Mouse (Mus musculus) left cerebral cortex, postnatal 25 days (tissue): ENCODE data around the gene Auts2. TPM values are rescaled to one million over a fixed set of nuclear protein-coding genes. Genes with fewer than 3 reads are reported as not detected.
A peak's percentile ranks its signal among the peaks of the same experiment; 100 is the strongest.

Experiments
- DNase-seq, 2 experiments: peaks; one replicate each; pipeline ENCODE4 v3.0.0; 2022; ENCODE audit warnings: low spot score in 2 of 2, mixed read lengths in 1 of 2
- intact Hi-C: fragments of 180-260 bp; cut with DNase I; formaldehyde crosslinking; loops from one replicate; pipeline ENCODE4 v1.15.1; 2025
- total RNA-seq, 2 experiments: library from RNA; stranded (reverse); gene quantifications; 2 replicates each; pipeline ENCODE4 v1.2.3; 2021

Gene Auts2
- total RNA-seq, 2 experiments from 2014 or later, result 95.9 to 104 TPM

DNA sequence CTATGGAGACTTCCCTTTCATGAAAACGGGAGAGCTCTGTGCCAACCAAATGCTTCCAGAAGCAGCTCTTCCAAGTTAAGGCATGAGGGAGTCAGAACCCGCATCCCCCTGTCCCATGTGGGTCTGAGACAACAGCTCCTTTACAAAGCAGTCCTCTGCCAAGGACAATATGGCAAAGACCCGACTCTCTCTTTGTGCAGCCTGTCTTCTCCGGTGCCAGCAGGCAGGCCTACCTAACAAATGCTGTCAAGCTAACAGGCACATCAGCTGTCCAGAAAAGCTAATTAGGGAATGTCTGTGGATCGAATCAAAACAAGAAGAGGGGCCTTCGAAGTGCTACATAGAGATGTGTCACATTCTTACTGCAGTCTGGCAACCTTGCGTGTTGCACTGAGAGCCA is 1085.1 kb downstream of the Auts2 start:
- intact Hi-C loops, result no loop called here
- no peak for DNase-seq

DNA sequence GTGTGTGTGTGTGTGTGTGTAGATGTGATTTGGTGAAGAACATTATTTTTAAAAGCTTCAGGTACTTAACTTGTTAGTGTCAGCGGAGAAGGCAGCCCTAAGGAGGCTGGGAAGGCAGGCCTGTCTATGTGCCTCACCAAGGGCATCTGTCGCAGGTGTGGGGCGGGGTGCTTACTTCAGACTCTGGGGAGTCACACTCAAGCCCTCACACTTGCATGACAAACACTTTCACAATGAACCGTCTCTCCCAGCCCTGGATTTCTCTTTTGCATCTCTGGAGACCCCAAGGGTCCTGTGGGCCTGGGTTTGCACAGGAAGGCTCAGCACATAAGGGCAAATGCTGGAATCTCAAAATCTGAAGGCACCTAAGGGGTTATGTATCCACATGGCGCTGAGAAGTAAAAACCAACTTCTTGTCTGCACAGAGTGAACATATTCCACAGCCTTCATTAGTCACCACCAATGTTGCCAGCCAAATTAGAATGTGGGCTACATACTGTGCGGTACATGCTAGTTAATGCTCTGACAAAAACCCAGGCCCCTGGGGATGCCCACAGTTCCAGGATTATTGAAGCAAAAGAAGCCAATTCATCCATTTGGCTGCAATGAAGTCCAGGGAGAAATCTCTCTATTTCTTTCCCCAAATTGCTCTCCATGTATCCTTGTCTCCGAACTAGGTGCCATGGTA is 1093.8 kb downstream of the Auts2 start:
- peak in 1 of 2 experiments; percentile 32 for DNase-seq
- intact Hi-C loops, result no loop called here

DNA sequence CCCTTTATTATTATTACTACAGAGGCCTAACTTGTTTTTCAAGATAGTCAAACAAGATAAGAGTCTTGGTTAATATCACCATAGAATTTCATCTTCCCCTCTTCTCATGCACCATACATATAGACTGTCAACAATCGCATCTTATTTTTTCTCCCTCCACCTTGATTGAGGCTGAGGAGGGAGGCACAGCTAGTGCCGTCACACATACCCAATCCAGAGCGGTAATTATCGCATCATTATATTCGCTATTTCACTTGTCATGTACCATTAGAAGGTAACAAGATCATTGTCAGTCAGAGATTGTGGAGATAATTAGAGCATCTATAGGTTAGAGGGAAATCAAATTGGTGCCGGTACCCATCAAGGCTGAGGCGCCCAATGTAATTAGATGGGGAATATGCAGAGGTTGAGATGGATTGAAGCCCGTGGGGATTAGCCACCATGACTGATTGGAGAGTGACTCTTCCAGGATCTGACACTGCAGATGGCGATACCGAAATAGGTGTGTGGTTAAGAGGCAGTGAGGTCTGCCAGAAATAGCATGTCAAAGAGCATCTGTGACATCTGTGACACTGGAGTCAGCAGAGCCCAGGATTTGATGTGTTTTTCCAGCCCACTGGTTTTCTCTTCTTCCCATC is 1107.8 kb downstream of the Auts2 start:
- intact Hi-C loops, result no loop called here
- DNase-seq, result no peak

DNA sequence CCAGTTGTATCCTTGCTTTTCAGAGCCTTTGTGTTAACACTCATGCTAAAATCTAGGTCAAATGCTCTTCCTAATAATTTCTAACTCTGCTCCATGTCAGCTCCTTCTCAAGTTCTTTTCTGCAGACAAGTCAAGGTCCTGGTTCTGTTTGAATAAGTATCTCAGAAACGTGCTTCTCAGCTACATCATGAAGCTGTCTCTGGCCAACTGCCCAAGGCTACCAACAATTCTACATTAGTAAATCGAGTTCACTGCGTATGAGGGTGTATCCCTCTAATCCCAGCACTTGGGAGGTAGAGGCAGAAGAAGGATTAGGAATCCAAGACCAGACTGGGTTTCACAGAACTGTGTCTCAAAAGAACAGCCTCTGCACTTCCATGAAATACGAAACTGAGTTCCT is 1109.9 kb downstream of the Auts2 start:
- intact Hi-C loops, result no loop called here
- no peak for DNase-seq

DNA sequence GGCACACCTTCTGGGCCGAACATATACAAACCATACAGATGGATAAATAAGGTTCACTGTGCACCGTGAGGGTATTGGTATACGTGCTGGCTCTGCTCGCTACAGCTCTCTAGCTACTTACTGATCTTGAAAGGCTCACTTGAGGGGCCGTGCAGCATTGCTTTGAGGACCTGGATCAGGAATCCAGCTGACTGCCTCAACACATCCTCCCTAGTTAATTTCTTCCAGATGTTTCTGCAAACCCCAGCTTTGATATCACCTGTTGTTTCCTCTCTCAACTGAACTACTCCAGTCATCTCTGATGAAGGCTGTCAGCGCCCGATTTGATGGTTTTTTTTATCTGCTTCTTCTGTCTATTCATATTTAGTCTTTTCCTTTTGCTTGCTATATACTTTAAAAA is 1111.2 kb downstream of the Auts2 start:
- intact Hi-C loops, result no loop called here

DNA sequence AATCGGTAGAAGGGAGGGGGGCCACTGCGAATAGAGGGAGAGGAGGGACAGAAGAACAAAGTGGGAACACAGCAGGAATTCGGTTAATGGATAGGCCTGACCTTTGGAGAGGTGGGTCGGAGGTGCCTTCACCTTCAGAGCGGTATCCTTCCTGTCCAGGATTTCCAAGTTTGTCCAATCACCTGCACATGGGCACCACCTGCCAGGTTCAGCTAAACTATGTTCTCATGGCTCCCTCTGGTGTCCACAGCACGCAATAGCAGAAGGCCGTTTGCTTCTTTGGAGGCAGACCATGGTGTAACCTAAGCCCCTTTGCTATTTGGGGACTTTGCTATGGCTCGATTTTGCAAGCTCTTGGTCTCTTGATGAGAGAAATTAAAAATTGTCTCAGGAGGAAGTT is 1113.0 kb downstream of the Auts2 start:
- DNase-seq, result peak; percentile 67 to 79
- intact Hi-C loops, result no loop called here

More for the DNA sequence above, 1111.2 kb downstream of the Auts2 start:
- DNase-seq, result no peak

DNA sequence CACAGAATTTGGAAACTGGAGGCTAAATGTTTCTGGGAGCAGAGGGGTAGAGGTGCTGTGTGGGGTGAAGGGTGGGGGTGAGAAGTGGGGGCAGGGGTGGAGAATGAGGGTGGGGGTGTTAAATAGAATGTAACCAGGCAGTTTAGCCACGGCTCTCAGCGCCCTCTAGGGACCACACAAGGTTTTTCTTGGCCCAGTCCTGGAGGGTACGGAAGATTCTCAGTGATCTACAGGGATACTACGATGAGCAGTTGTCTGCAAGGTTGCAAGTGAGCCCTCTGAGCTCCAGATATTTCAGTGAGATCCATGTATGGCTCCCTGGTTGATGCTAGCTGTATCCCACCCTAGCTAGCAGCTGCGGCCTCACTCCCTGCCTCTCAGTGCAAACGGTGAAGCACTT is 1113.6 kb downstream of the Auts2 start:
- DNase-seq, result no peak

DNA sequence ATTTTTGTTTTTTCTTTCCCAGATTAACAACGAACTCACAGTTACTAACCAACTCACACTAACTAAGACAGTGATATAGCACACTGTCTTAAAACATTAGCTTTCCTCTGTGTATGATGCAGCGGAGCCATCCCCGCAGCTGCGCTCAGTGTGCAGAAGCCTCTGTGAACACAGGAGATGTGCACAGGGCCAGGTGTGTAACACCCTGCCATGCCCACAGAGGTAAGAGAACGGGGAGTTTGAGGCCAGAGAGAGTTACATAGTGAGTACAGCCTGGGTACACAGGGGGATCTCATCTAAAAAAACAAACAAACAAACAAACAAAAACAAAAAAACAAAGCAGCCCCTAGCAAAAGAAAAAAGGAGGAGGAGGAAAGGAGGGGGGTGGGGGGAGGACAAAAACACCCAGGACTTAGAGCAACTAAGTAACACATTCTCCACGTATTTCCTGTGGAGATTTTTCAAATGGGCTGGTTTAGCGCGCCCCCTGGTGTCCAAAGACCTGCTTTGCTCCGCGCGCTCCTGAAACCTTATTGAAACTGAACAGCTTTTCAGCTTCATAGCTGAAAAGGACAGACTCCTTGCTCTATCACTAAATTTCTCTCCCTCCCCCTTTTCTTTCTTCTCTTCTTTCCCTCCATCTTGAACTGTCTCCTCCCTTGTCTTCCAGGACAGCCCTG is 1115.3 kb downstream of the Auts2 start:
- intact Hi-C loops, result loop anchor here (1.0 to 10.0 kb wide), 5 partner anchors 121 to 1153 kb away; partner anchors contain the start of gene Galnt17
- peak; percentile 83 to 84 for DNase-seq

More for the DNA sequence above, 1113.6 kb downstream of the Auts2 start:
- intact Hi-C loops, result loop anchor here (5.0 to 10.0 kb wide), 4 partner anchors 122 to 1155 kb away; partner anchors contain the start of gene Galnt17

DNA sequence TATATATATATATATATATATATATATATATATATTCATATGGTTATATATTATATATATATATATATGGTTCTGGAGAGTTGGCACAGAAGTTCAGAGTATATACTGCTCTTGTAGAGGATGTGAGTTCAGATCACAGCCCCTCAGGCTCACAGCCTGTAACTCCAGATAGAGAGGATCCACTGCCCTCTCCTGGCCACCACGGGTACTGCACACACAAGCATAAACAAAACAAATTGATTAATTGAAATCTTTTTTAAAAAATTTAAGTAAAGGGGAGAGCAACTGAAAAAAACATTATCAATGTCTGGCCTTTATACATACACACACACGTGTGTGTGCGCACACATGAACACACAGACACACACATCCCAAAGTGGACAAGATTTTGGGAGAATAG is 1120.4 kb downstream of the Auts2 start:
- intact Hi-C loops, result loop anchor here (10.0 kb wide), 1 partner anchor 1148 kb away; no protein-coding TSS in a partner anchor

DNA sequence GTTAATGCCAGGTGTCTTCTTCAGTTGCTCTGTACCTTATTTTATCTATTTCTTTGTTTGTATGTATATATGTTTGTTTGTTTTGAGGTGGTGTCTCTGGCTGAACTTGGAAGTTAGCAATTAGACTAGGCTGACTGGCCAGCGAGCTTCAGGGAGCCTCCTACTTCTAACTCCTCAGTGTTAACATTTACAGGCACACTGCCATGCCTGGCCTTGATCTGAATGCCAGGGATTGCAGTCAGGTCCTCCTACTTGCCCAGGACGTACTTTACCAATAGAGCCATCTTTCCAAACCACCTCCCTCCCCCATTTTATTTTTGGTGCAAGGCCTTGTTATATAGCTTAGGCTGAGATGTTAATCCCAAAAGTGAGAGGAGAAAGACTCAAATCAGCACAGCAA is 1122.7 kb downstream of the Auts2 start:
- intact Hi-C loops, result loop anchor here (10.0 kb wide), 1 partner anchor 1146 kb away; no protein-coding TSS in a partner anchor
- no peak for DNase-seq

More for the DNA sequence above, 1120.4 kb downstream of the Auts2 start:
- no peak for DNase-seq

DNA sequence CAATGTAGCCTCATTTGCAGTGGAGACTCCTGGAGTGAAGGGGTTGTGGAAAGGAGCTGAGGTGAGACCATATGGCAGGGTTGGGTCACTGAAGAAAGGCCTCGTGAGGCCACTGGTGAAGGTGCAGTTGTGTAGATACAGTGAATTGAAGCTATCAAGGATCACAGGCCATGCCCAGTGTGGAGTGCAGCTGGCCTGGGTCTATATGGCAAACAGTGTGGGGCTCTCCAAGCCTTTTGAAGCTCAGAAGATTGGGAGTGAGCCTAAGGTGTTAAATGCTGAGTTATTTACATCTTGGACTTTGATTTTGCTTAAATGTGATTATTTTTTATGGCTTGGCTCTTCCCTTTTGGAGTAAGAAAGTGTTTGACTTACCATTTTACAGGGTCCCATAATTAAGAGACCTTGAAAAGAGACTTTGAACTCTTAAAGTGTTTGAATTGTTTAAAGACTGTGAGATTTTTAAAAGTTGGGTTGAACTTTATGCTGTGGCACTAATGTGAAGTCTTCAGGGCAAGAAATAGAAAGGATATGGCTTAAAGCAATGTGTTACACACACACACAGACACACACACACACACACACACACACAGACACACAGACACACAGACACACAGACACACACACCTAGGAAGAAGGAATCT is 1127.1 kb downstream of the Auts2 start:
- intact Hi-C loops, result no loop called here
- DNase-seq, result no peak

DNA sequence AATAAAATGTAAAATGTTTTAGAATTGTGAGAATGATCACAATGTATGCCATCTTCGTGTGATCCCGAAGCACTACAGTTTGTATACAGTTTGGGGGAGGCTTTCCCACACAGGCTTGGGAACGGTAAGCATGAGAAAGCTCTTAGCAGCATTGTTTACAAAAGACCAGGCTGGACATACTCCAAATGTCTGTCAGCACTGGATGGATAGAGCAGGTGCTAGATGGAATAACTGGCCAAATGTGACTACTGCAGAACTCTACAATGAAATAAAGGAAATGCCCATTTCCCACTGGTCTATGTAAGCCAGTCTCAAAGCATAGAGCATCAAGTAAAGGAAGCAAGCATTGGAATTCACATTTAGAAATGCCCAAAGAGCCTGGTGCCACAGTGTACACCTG is 1144.9 kb downstream of the Auts2 start:
- intact Hi-C loops, result no loop called here
- DNase-seq, result no peak

DNA sequence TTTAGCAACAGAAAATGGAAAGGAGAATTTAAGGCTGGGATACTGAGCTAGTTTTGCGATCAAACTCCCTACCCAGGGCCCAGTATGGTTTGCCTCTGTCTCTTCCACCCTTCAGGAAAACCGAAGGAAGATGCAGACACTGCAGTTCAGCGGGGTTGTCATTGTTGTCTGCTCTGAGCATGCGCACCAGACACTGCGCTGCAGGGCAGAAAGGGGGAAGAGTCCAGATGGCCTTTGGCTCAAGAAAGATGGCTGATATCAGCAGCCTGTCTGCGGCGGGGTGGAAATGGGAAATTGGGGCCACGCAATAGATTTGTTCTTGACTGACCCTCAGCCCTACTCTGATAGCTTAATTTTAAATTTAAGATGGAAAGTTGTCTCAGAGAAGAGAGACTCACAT is 1147.4 kb downstream of the Auts2 start:
- no peak for DNase-seq
- intact Hi-C loops, result no loop called here
